Comparison of ENCODE assay signal across 18 mouse cellular contexts in genomic region chr5:147955671-147956070, GRCm38 (mm10). TPM values are rescaled to one million over a fixed set of nuclear protein-coding genes. Genes with fewer than 3 reads are reported as not detected.
A peak's percentile ranks its signal among the peaks of the same experiment; 100 is the strongest.
DNase-seq lines count a peak whose midpoint lies in the region; ATAC-seq lines count a peak whose summit lies in the region.
"Had no signal": no experiment of that assay in that cellular context is flagged by ENCODE, and none has a peak within 500 bp of the region (broad histone marks: within the 10 kb centered on the region; RNA-seq: fewer than 3 reads in every experiment).

No protein-coding gene starts in this region.

- ATAC-seq in hindbrain, embryonic 15.5 days (ENCODE audit: low FRiP score, low read depth), result no peak
- no peak for ATAC-seq in hindbrain, embryonic 11.5 days (ENCODE audit: low FRiP score)
- ATAC-seq: CD4-positive, CD25-positive, alpha-beta regulatory T cell, adult 4 months had no signal

- H3K4me2 ChIP-seq in hindbrain, embryonic 15.5 days, result peak overlapping the region; percentile 91
- H3K4me2 ChIP-seq in hindbrain, embryonic 11.5 days (replicated peaks; ENCODE audit: low read depth, low read length), result no peak overlapping the region

- intact Hi-C loops in heart, postnatal 36 days (cut with DNase I), result loop anchor here (5.0 kb wide), 1 partner anchor 182 kb away; no protein-coding TSS in a partner anchor

- H3K4me1 ChIP-seq in hindbrain, embryonic 15.5 days (replicated peaks), result peaks cover 24% of the 10 kb centered on the region
- peaks cover 4% of the 10 kb centered on the region; the same call in 1 of the 2 replicates for H3K4me1 ChIP-seq in hindbrain, embryonic 11.5 days (replicated peaks; ENCODE audit: control insufficient read depth, insufficient read depth, low read length)

- no peak overlapping the region for H3K4me3 ChIP-seq in hindbrain, embryonic 15.5 days
- H3K4me3 ChIP-seq in hindbrain, embryonic 11.5 days (ENCODE audit: low read depth, low read length), result no peak overlapping the region
- H3K4me3 ChIP-seq: erythroblast, embryonic 14.5 days; layer of hippocampus, adult 2 months had no signal

- H3K9me3 ChIP-seq in hindbrain, embryonic 15.5 days, result no peaks in the 10 kb centered on the region
- H3K9me3 ChIP-seq in hindbrain, embryonic 11.5 days (ENCODE audit: control insufficient read depth, low read length), result no peaks in the 10 kb centered on the region
- H3K9me3 ChIP-seq: embryonic facial prominence, embryonic 10.5 days had no signal

- peak; percentile 77 for DNase-seq in heart, adult 11 months
- no peak for DNase-seq in heart, postnatal 36 days
- DNase-seq in hindbrain, embryonic 11.5 days (ENCODE audit: low spot score), result no peak
- DNase-seq in right cerebral cortex, postnatal 10 days (ENCODE audit: low spot score in 2 of 2), result peak; percentile 52 to 61
- DNase-seq in right cerebral cortex, postnatal 36 days (ENCODE audit: low spot score in 2 of 2), result no peak
- peak; percentile 43 for DNase-seq in right cerebral cortex, postnatal 4 days
- DNase-seq in gastrocnemius, postnatal 25 days, result no peak
- DNase-seq: adrenal gland, adult 2 months; cerebellum, adult 8-10 months; liver; lung, adult 2 months; thymus, postnatal 4 days had no signal

- peaks cover 9% of the 10 kb centered on the region; the same call in 1 of the 2 replicates for H3K27me3 ChIP-seq in hindbrain, embryonic 15.5 days
- H3K27me3 ChIP-seq in hindbrain, embryonic 11.5 days (ENCODE audit: control insufficient read depth, insufficient read depth, low read length), result peaks cover 17% of the 10 kb centered on the region

- H3K9ac ChIP-seq in hindbrain, embryonic 15.5 days, result no peak overlapping the region
- H3K9ac ChIP-seq in hindbrain, embryonic 11.5 days (ENCODE audit: low read depth, low read length), result no peak overlapping the region

- 44% methylated on average over 5 of the region's 5 CpGs for WGBS in hindbrain, embryonic 15.5 days
- WGBS in hindbrain, embryonic 11.5 days, result 37% methylated on average over 5 of the region's 5 CpGs

- no peak overlapping the region; the same call in 1 of the 2 replicates for H3K27ac ChIP-seq in hindbrain, embryonic 15.5 days (replicated peaks)
- H3K27ac ChIP-seq in hindbrain, embryonic 11.5 days (ENCODE audit: low read depth, low read length), result no peak overlapping the region
- H3K27ac ChIP-seq: embryonic facial prominence, embryonic 10.5 days; layer of hippocampus, adult 2 months; macrophage had no signal

- H3K36me3 ChIP-seq in hindbrain, embryonic 15.5 days, result no peaks in the 10 kb centered on the region
- H3K36me3 ChIP-seq in hindbrain, embryonic 11.5 days (ENCODE audit: control insufficient read depth, insufficient read depth, low read length), result no peaks in the 10 kb centered on the region
- H3K36me3 ChIP-seq: embryonic facial prominence, embryonic 10.5 days had no signal

RNA-seq across cellular contexts. Expression of gene Mtus2, which starts 1.4 kb away (rescaled TPM):
- 100 to 1,000 TPM in 1 of 2 experiments, 10 to 100 TPM in 1; 74.0 to 112 TPM for total RNA-seq in heart, postnatal 36 days (2021)
- 42.5 and 43.1 TPM in 2 replicates for polyA plus RNA-seq in hindbrain, embryonic 15.5 days (2015; fragmentation: Nextera tagmentation; extraction: Ambion mirVana)
- polyA plus RNA-seq in hindbrain, embryonic 11.5 days (2014; fragmentation: Nextera tagmentation; extraction: Ambion mirVana), result 22.2 and 29.2 TPM in 2 replicates
- under 1 TPM in 1 of 2 experiments, not detected in 1; 0.16 TPM for total RNA-seq in gastrocnemius, postnatal 25 days (2021)
- polyA plus RNA-seq: erythroblast, embryonic 14.5 days had no signal

Comparison
In these comparisons a context has a peak if more than half of its experiments do, and no peak if none do; other contexts are left out.
1. DNase-seq: peak in heart, adult 11 months (single experiment), right cerebral cortex, postnatal 10 days (2 of 2) and right cerebral cortex, postnatal 4 days (single experiment); none in heart, postnatal 36 days (0 of 2), hindbrain, embryonic 11.5 days (single experiment), right cerebral cortex, postnatal 36 days (0 of 2) and gastrocnemius, postnatal 25 days (single experiment).
2. RNA of gene Mtus2, which starts 1.4 kb away (total RNA-seq): 74.0 to 112 TPM in heart, postnatal 36 days; 0.16 TPM in gastrocnemius, postnatal 25 days; every median in the first group is over 10 times any median in the second.